Mouse (Mus musculus) kidney, postnatal 0 days (tissue): ENCODE measurements around the gene Cryba4. TPM values are rescaled to one million over a fixed set of nuclear protein-coding genes. Genes with fewer than 3 reads are reported as not detected.
A peak's percentile ranks its signal among the peaks of the same experiment; 100 is the strongest.

Experiments
- ATAC-seq: fragments of 200-750 bp; cut with Nextera tagmentation; replicated peaks from 2 replicates; pipeline ENCODE4 v1.8.0; 2017; ENCODE audit warnings: low read depth, moderate number of reproducible peaks, moderate TSS enrichment, moderate library complexity; ENCODE audit not compliant: low FRiP score
- DNase-seq: peaks from one replicate; pipeline ENCODE4 v3.0.0-alpha.2; 2016; ENCODE audit warnings: low spot score
- H3K27ac ChIP-seq: fragments of 300-500 bp; sonication (generic); 2 replicates; pipeline ENCODE4 v1.5.1; 2014; ENCODE audit warnings: mild to moderate bottlenecking
- H3K27me3 ChIP-seq: fragments of 300-500 bp; sonication (generic); 2 replicates; pipeline ENCODE4 v1.6.1; 2014; ENCODE audit warnings: low read length, mixed read lengths; ENCODE audit not compliant: insufficient read depth
- H3K36me3 ChIP-seq: fragments of 300-500 bp; sonication (generic); 2 replicates; pipeline ENCODE4 v1.6.1; 2014; ENCODE audit warnings: low read length, mixed read lengths; ENCODE audit not compliant: insufficient read depth
- H3K4me1 ChIP-seq: fragments of 300-500 bp; sonication (generic); replicated peaks from 2 replicates; pipeline ENCODE4 v1.6.1; 2014; ENCODE audit warnings: antibody characterized with exemption, low read length, mixed read lengths; ENCODE audit not compliant: insufficient read depth
- H3K4me2 ChIP-seq: fragments of 300-500 bp; sonication (generic); 2 replicates; pipeline ENCODE4 v1.6.1; 2014; ENCODE audit warnings: mild to moderate bottlenecking, low read length, moderate library complexity, mixed read lengths
- H3K4me3 ChIP-seq: fragments of 300-500 bp; sonication (generic); replicated peaks from 2 replicates; pipeline ENCODE4 v1.5.1; 2014; ENCODE audit warnings: low read depth, low read length
- H3K9ac ChIP-seq: fragments of 300-500 bp; sonication (generic); 2 replicates; pipeline ENCODE4 v1.6.1; 2014; ENCODE audit warnings: low read depth, low read length
- H3K9me3 ChIP-seq: fragments of 300-500 bp; sonication (generic); replicated peaks from 2 replicates; pipeline ENCODE4 v1.6.1; 2016; ENCODE audit warnings: low read length, inconsistent platforms, mixed read lengths
- CTCF ChIP-seq: IDR thresholded peaks from 2 replicates; pipeline ENCODE4 v1.5.1; 2016; ENCODE audit warnings: antibody characterized with exemption, low read depth, mild to moderate bottlenecking, moderate library complexity
- WGBS: fragments of 180-500 bp; shearing (Covaris S2); extraction: QIAGEN DNeasy Blood & Tissue Kit; methylation state at CpG from one replicate; pipeline ENCODE4 v1.1.7; 2014; 5-methylcytosine and 5-hydroxymethylcytosine counted together
- polyA plus RNA-seq: library from polyadenylated mRNA; unstranded; fragments of >200 nt; fragmentation: Nextera tagmentation; extraction: Ambion mirVana; gene quantifications from 2 replicates; pipeline ENCODE4 v1.2.1, GENCODE M21; 2015

Gene Cryba4
- polyA plus RNA-seq, 1 experiment from 2014 or later = 0.58 TPM

GRCm38 (mm10) chr5:112254282-112254806 lies 2.0 kb upstream of the Cryba4 start:
- H3K4me2 ChIP-seq = no peak overlapping the region
- H3K27ac ChIP-seq = peak overlapping the region; percentile 25; the same call in 1 of the 2 replicates
- H3K27me3 ChIP-seq = no peaks in the 10 kb centered on the region
- ATAC-seq (no peak), DNase-seq (no peak)
- no peaks in the 10 kb centered on the region for H3K36me3 ChIP-seq
- H3K9ac ChIP-seq = 0 out of 2 replicates have a peak overlapping the region, but pooled peaks have one; percentile 1
- no peak overlapping the region for H3K4me3 ChIP-seq
- TF ChIP-seq CTCF = no peak
- H3K4me1 ChIP-seq = 0 out of 2 replicates have a peak, but pooled peaks cover 12% of the 10 kb centered on the region
- no peaks in the 10 kb centered on the region for H3K9me3 ChIP-seq
- WGBS = 65% methylated on average over 7 of the region's 7 CpGs

GRCm38 (mm10) chr5:112253169-112253568 lies 851 bp upstream of the Cryba4 start:
- no peaks in the 10 kb centered on the region for H3K27me3 ChIP-seq
- H3K4me3 ChIP-seq = no peak overlapping the region
- H3K4me2 ChIP-seq = no peak overlapping the region
- DNase-seq (no peak), ATAC-seq (no peak)
- no peak overlapping the region for H3K9ac ChIP-seq
- WGBS = 40% methylated on average over 8 of the region's 8 CpGs
- no peak overlapping the region for H3K27ac ChIP-seq
- no peaks in the 10 kb centered on the region for H3K9me3 ChIP-seq
- H3K36me3 ChIP-seq = no peaks in the 10 kb centered on the region
- no peak for TF ChIP-seq CTCF
- H3K4me1 ChIP-seq = 0 out of 2 replicates have a peak, but pooled peaks cover 12% of the 10 kb centered on the region

DNA sequence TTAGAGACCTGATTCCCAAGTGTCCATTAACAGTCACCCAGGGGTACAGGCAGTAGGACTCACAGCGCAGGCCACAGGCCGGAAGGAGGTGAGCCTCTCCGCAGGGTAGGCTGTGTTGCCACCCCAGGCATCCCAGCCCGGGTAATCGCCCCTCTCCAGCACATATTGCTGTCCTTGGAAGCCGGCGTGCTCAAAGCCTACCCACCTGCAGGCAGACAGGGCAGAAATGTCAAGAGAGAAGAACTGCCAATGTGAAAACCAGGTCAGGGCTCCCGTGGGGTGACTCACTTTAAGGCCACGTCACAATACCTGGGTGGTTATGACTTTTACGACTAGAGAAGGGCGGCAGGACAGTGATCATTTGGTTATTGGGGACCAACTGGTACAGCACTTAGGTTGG lies 3.2 kb downstream of the Cryba4 start:
- TF ChIP-seq CTCF = no peak
- no peak overlapping the region for H3K27ac ChIP-seq
- no peaks in the 10 kb centered on the region for H3K9me3 ChIP-seq
- H3K27me3 ChIP-seq = no peaks in the 10 kb centered on the region
- no peaks in the 10 kb centered on the region for H3K36me3 ChIP-seq
- 88% methylated on average over 11 of the region's 11 CpGs for WGBS
- 0 out of 2 replicates have a peak, but pooled peaks cover 2% of the 10 kb centered on the region for H3K4me1 ChIP-seq
- ATAC-seq (no peak), DNase-seq (no peak)
- H3K9ac ChIP-seq = no peak overlapping the region
- no peak overlapping the region for H3K4me2 ChIP-seq
- no peak overlapping the region for H3K4me3 ChIP-seq

GRCm38 (mm10) chr5:112247399-112247798 lies 4.9 kb downstream of the Cryba4 start:
- Histone ChIP-seq H3K4me3 (no peak overlapping the region), H3K9me3 (no peaks in the 10 kb centered on the region), H3K27me3 (no peaks in the 10 kb centered on the region), H3K9ac (no peak overlapping the region), H3K27ac (no peak overlapping the region), H3K4me2 (no peak overlapping the region), H3K4me1 (no peaks in the 10 kb centered on the region), H3K36me3 (no peaks in the 10 kb centered on the region)
- no peak for TF ChIP-seq CTCF
- 48% methylated on average over 8 of the region's 8 CpGs for WGBS
- ATAC-seq (no peak), DNase-seq (no peak)

GRCm38 (mm10) chr5:112244890-112245615 lies 7.3 kb downstream of the Cryba4 start:
- Histone ChIP-seq H3K4me3 (no peak overlapping the region), H3K27ac (no peak overlapping the region; the same call in 1 of the 2 replicates), H3K27me3 (no peaks in the 10 kb centered on the region), H3K4me2 (no peak overlapping the region), H3K9ac (no peak overlapping the region), H3K36me3 (no peaks in the 10 kb centered on the region), H3K9me3 (no peaks in the 10 kb centered on the region), H3K4me1 (no peaks in the 10 kb centered on the region)
- ATAC-seq (no peak), DNase-seq (no peak)
- 37% methylated on average over 8 of the region's 8 CpGs for WGBS
- TF ChIP-seq CTCF = no peak

GRCm38 (mm10) chr5:112244275-112244562 lies 8.1 kb downstream of the Cryba4 start:
- no peak for TF ChIP-seq CTCF
- WGBS = 74% methylated on average over 1 of the region's 1 CpGs
- no peak overlapping the region for H3K9ac ChIP-seq
- DNase-seq = no peak
- no peaks in the 10 kb centered on the region for H3K27me3 ChIP-seq
- H3K4me3 ChIP-seq = no peak overlapping the region
- no peak for ATAC-seq
- H3K9me3 ChIP-seq = no peaks in the 10 kb centered on the region
- no peak overlapping the region for H3K4me2 ChIP-seq
- no peaks in the 10 kb centered on the region for H3K4me1 ChIP-seq
- no peaks in the 10 kb centered on the region for H3K36me3 ChIP-seq
- no peak overlapping the region for H3K27ac ChIP-seq
